Mouse (Mus musculus) liver, postnatal 0 days (tissue): ENCODE results near the gene Ankrd17. TPM values are rescaled to one million over a fixed set of nuclear protein-coding genes. Genes with fewer than 3 reads are reported as not detected.
A peak's percentile ranks its signal among the peaks of the same experiment; 100 is the strongest.

Source experiments
- ATAC-seq: fragments of 200-750 bp; cut with Nextera tagmentation; 2 replicates; pipeline ENCODE4 v1.8.0; 2017; ENCODE audit warnings: mild to moderate bottlenecking, moderate library complexity
- DNase-seq: peaks from one replicate; pipeline ENCODE4 v3.0.0-alpha.2; 2016
- H3K27ac ChIP-seq: fragments of 300-500 bp; sonication (generic); 2 replicates; pipeline ENCODE4 v1.5.1; 2014; ENCODE audit warnings: antibody characterized with exemption, moderate library complexity, mild to moderate bottlenecking, low read depth
- H3K27me3 ChIP-seq: fragments of 300-500 bp; sonication (generic); 2 replicates; pipeline ENCODE4 v1.6.1; 2014; ENCODE audit warnings: low read length, control low read depth, mixed read lengths; ENCODE audit not compliant: insufficient read depth
- H3K36me3 ChIP-seq: fragments of 300-500 bp; sonication (generic); replicated peaks from 2 replicates; pipeline ENCODE4 v1.6.1; 2014; ENCODE audit warnings: mild to moderate bottlenecking, control low read depth, low read length, moderate library complexity, mixed read lengths; ENCODE audit not compliant: insufficient read depth
- H3K4me1 ChIP-seq: fragments of 300-500 bp; sonication (generic); 2 replicates; pipeline ENCODE4 v1.6.1; 2014; ENCODE audit warnings: antibody characterized with exemption, mild to moderate bottlenecking, control low read depth; ENCODE audit not compliant: insufficient read depth
- H3K4me2 ChIP-seq: fragments of 300-500 bp; sonication (generic); 2 replicates; pipeline ENCODE4 v1.6.1; 2014; ENCODE audit warnings: low read depth, mild to moderate bottlenecking, low read length, moderate library complexity, mixed read lengths
- H3K4me3 ChIP-seq: fragments of 300-500 bp; sonication (generic); 2 replicates; pipeline ENCODE4 v1.5.1; 2014; ENCODE audit warnings: low read depth, low read length
- H3K9ac ChIP-seq: fragments of 300-500 bp; sonication (generic); replicated peaks from 2 replicates; pipeline ENCODE4 v1.6.1; 2014; ENCODE audit warnings: mild to moderate bottlenecking, moderate library complexity
- H3K9me3 ChIP-seq: fragments of 300-500 bp; sonication (generic); 2 replicates; pipeline ENCODE4 v1.6.1; 2016; ENCODE audit warnings: mild to moderate bottlenecking, control low read depth, low read length, mixed read lengths
- CTCF ChIP-seq: sonication (generic); IDR thresholded peaks from 2 replicates; pipeline ENCODE4 v1.5.1; 2016; ENCODE audit warnings: antibody characterized with exemption, low read depth
- EP300 ChIP-seq: IDR thresholded peaks from 2 replicates; pipeline ENCODE4 v1.6.1; 2016; ENCODE audit warnings: antibody characterized with exemption, low read depth, mild to moderate bottlenecking
- WGBS: fragments of 180-500 bp; shearing (Covaris S2); extraction: QIAGEN DNeasy Blood & Tissue Kit; methylation state at CpG from one replicate; pipeline ENCODE4 v1.1.7; 2014; ENCODE audit not compliant: insufficient replicate concordance; 5-methylcytosine and 5-hydroxymethylcytosine counted together
- polyA plus RNA-seq: library from polyadenylated mRNA; unstranded; fragments of >200 nt; fragmentation: Nextera tagmentation; extraction: Ambion mirVana; gene quantifications from 2 replicates; pipeline ENCODE4 v1.2.1, GENCODE M21; 2015

Gene Ankrd17
- polyA plus RNA-seq, 1 experiment from 2014 or later: 9.3 TPM

DNA sequence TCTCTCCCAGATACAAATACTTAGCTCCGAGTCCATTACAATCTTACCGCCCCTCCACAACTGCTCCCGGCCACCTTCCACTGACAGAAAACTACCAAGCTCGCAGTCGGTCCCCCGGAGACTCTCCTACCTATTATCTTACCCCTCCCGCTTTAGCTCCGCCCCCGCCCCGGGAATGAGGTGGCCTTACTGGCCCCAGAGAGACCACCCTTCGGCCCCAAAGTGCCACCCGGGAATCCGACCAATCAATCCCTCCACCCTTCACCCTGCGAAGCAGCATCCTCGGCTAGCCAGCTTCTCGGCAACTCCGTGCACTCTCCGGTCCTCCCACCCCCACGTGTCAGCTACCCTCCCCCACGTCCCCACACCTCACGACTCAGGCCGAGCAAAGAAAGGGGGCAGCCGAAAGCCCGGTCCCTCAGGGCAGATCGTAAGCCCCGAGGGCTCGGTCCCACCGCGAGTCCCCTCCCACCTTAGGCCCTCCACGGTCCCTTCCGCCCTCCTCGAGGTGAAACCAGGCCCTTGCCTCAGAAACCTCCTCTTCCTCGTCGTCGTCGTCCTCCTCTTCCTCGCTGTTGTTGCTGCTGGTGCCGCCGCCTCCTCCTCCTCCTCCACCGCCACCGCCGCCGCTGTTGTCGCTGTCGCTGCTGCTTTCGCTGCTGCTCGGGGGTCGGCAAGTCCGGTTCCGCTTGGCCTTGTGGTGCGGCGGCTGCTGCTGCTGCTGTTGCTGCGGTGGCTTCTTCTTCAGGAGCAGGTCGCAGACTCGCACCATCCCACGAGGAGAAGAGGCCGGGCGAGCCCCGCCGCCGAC is 1.0 kb downstream of the Ankrd17 start:
- Histone ChIP-seq H3K27me3 (no peaks in the 10 kb centered on the region), H3K4me3 (peak overlapping the region; percentile 92), H3K4me1 (peaks cover 10% of the 10 kb centered on the region; the same call in 1 of the 2 replicates), H3K36me3 (peaks cover 4% of the 10 kb centered on the region; the same call in 1 of the 2 replicates), H3K9me3 (no peaks in the 10 kb centered on the region), H3K27ac (peak overlapping the region; percentile 100), H3K9ac (peak overlapping the region; percentile 91), H3K4me2 (peak overlapping the region; percentile 79)
- no peak for TF ChIP-seq CTCF
- TF ChIP-seq EP300: no peak
- DNase-seq: peak; percentile 74
- peak; percentile 1 for ATAC-seq
- 2% methylated on average over 47 of the region's 61 CpGs for WGBS

DNA sequence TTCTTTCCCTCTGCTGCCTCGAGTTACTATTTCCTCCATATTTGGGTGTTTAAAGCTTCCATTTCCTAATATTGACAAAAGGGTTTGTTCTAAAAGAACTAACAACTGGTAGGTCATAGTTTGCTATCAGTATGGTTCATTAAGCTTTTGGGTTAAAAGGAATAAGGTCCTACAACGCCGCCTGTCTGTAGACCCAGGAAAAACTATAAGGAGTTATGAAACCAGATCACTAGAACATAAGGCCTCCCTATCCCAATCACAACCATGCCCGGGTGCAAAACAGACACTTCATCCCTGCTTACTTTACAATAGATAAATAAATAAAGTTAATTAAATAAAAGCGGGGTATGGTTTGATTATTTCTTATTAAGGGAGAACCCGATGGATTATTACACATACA is 1.9 kb downstream of the Ankrd17 start:
- WGBS: 2% methylated on average over 6 of the region's 6 CpGs
- no peaks in the 10 kb centered on the region for H3K9me3 ChIP-seq
- peaks cover 10% of the 10 kb centered on the region; the same call in 1 of the 2 replicates for H3K4me1 ChIP-seq
- H3K36me3 ChIP-seq: peaks cover 7% of the 10 kb centered on the region; the same call in 1 of the 2 replicates
- peak; percentile 77 for DNase-seq
- peak overlapping the region; percentile 100 for H3K27ac ChIP-seq
- TF ChIP-seq EP300 (no peak), CTCF (peak; percentile 80)
- H3K9ac ChIP-seq: peak overlapping the region; percentile 91
- peak overlapping the region; percentile 79 for H3K4me2 ChIP-seq
- H3K4me3 ChIP-seq: peak overlapping the region; percentile 92
- H3K27me3 ChIP-seq: no peaks in the 10 kb centered on the region
- peak; percentile 29 for ATAC-seq

DNA sequence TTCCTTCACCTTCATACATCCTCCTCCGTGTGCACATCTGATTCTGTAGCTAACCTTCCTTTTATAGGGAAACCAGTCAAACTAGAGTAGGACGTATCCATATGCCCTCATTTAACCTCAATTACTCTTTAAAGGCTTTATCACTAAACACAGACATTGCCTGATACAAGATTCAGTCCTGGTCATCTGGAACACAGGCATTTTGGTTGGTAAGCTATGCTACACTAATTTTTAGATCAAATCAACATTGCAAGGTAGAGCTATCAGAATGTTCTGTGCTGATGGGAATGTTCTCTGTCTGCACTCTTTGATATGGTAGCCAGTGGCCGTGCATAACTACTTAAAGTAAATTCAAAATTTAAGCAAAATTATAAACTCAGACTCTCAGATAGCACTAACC is 10.6 kb downstream of the Ankrd17 start:
- Histone ChIP-seq H3K27me3 (no peaks in the 10 kb centered on the region), H3K4me2 (no peak overlapping the region), H3K36me3 (peaks cover 17% of the 10 kb centered on the region), H3K27ac (no peak overlapping the region), H3K9me3 (no peaks in the 10 kb centered on the region), H3K4me1 (peaks cover 25% of the 10 kb centered on the region), H3K9ac (no peak overlapping the region), H3K4me3 (no peak overlapping the region)
- TF ChIP-seq EP300 (0 out of 2 replicates have a peak, but pooled peaks have one; percentile 40), CTCF (no peak)
- WGBS: 60% methylated on average over 3 of the region's 3 CpGs
- DNase-seq (no peak), ATAC-seq (peak; percentile 22; the same call in 1 of the 2 replicates)

GRCm38 (mm10) chr5:90353552-90354317 is 12.6 kb downstream of the Ankrd17 start:
- Histone ChIP-seq H3K9me3 (no peaks in the 10 kb centered on the region), H3K27me3 (no peaks in the 10 kb centered on the region), H3K36me3 (peaks cover 10% of the 10 kb centered on the region), H3K4me3 (no peak overlapping the region), H3K27ac (no peak overlapping the region), H3K4me1 (peaks cover 25% of the 10 kb centered on the region), H3K9ac (no peak overlapping the region), H3K4me2 (no peak overlapping the region)
- ATAC-seq (no peak; the same call in 1 of the 2 replicates), DNase-seq (no peak)
- no peak for TF ChIP-seq EP300
- WGBS: 81% methylated on average over 4 of the region's 4 CpGs

- no peak for DNase-seq
- Histone ChIP-seq H3K27me3 (no peaks in the 10 kb centered on the region), H3K4me3 (no peak overlapping the region), H3K36me3 (peaks cover 10% of the 10 kb centered on the region), H3K4me2 (no peak overlapping the region), H3K27ac (no peak overlapping the region), H3K4me1 (0 out of 2 replicates have a peak, but pooled peaks cover 4% of the 10 kb centered on the region), H3K9me3 (no peaks in the 10 kb centered on the region), H3K9ac (no peak overlapping the region)
- no peak for ATAC-seq
- 73% methylated on average over 3 of the region's 3 CpGs for WGBS
- TF ChIP-seq EP300: no peak
- TF ChIP-seq CTCF: no peak
Observed at GRCm38 (mm10) chr5:90346877-90347276, 19.5 kb downstream of the Ankrd17 start.

DNA sequence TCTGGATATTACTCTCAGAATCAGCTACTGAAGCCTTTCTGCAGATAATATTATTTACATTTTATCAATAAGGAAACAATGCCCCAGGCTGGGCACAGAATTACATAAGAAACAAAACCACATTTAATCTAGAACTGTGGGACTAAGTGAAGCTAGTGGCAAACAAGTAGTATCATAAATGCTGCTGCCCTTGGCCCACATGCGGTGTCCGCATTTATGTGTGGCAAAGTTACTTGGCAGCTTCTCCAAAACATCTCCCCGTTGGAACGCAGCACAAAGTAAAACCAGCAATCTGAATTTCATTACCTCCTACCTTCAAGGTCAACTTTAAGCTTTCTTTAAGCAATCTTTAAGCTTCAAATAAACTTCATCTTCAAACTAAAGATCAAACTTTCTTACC is 25.5 kb downstream of the Ankrd17 start:
- Histone ChIP-seq H3K4me3 (no peak overlapping the region), H3K9me3 (no peaks in the 10 kb centered on the region), H3K27me3 (no peaks in the 10 kb centered on the region), H3K4me1 (peaks cover 24% of the 10 kb centered on the region), H3K27ac (no peak overlapping the region), H3K9ac (no peak overlapping the region), H3K4me2 (no peak overlapping the region), H3K36me3 (peaks cover under 1% of the 10 kb centered on the region)
- no peak for DNase-seq
- no peak for ATAC-seq
- TF ChIP-seq CTCF: no peak
- WGBS: 66% methylated on average over 4 of the region's 4 CpGs
